Mouse (Mus musculus): ENCODE data around the gene Diexf.

GRCm38 (mm10) chr1:193138087-193138486 is 8.0 kb upstream of the Diexf start:
- TF ChIP-seq POLR2A (IDR thresholded peaks at IDR 0.05; ENCODE audit: insufficient read depth, low read depth, low read length) (no peak), CTCF (IDR thresholded peaks at IDR 0.05; ENCODE audit: insufficient read depth, low read depth, low read length) (no peak)

All from olfactory bulb, adult 2 months (tissue).